8 mouse cellular contexts compared by ENCODE assay signal in genomic region chr1:105880555-105881304, GRCm38 (mm10).
DNase-seq lines count a peak whose midpoint lies in the region; ATAC-seq and TF ChIP-seq lines count a peak whose summit lies in the region.

No protein-coding gene starts in this region.

- peak overlapping the region; percentile 42 for H3K4me2 ChIP-seq in kidney, embryonic 16.5 days (replicated peaks; ENCODE audit: low read depth, low read length)
- peak overlapping the region; percentile 33; the same call in 1 of the 2 replicates for H3K4me2 ChIP-seq in liver, postnatal 0 days (ENCODE audit: low read depth, low read length)

- H3K27ac ChIP-seq in kidney, embryonic 16.5 days (ENCODE audit: low read length) = no peak overlapping the region
- no peak overlapping the region for H3K27ac ChIP-seq in liver, postnatal 0 days (ENCODE audit: low read depth)

- no peaks in the 10 kb centered on the region for H3K4me1 ChIP-seq in kidney, embryonic 16.5 days (ENCODE audit: insufficient read depth, low read length)
- H3K4me1 ChIP-seq in liver, postnatal 0 days (ENCODE audit: insufficient read depth) = peaks cover 3% of the 10 kb centered on the region; the same call in 1 of the 2 replicates

- peak; percentile 51 for TF ChIP-seq CTCF in liver, postnatal 0 days (IDR thresholded peaks at IDR 0.05; ENCODE audit: low read depth)

- ATAC-seq in kidney, embryonic 16.5 days (ENCODE audit: low FRiP score, low TSS enrichment) = peak; percentile 86
- peak; percentile 88 to 92 for ATAC-seq in hematopoietic stem cell, adult 5-6 weeks (replicated peaks in 1 of 2; ENCODE audit: insufficient read depth in 1 of 2, low FRiP score in 2 of 2, low TSS enrichment in 1 of 2, low read depth in 1 of 2, poor library complexity in 2 of 2, severe bottlenecking in 2 of 2)
- no peak for ATAC-seq in liver, postnatal 0 days

- no peak for DNase-seq in kidney, postnatal 14 days
- peak; percentile 16 for DNase-seq in embryo, embryonic 11.5 days (ENCODE audit: low read depth, low spot score)
- peak; percentile 45 for DNase-seq in liver, postnatal 0 days
- DNase-seq in spleen, adult 18-20 months = no peak
- no peak for DNase-seq in frontal cortex, postnatal 36 days (ENCODE audit: low spot score in 2 of 2)
- no peak for DNase-seq in right cerebral cortex, postnatal 36 days (ENCODE audit: low spot score in 2 of 2)

- no peak overlapping the region for H3K9ac ChIP-seq in kidney, embryonic 16.5 days (replicated peaks; ENCODE audit: low read length)
- no peak overlapping the region for H3K9ac ChIP-seq in liver, postnatal 0 days (replicated peaks)

- no peaks in the 10 kb centered on the region for H3K36me3 ChIP-seq in kidney, embryonic 16.5 days (ENCODE audit: insufficient read depth, low read length)
- H3K36me3 ChIP-seq in liver, postnatal 0 days (replicated peaks; ENCODE audit: insufficient read depth, low read length) = no peaks in the 10 kb centered on the region

- no peaks in the 10 kb centered on the region for H3K9me3 ChIP-seq in kidney, embryonic 16.5 days (ENCODE audit: low read length)
- no peaks in the 10 kb centered on the region for H3K9me3 ChIP-seq in liver, postnatal 0 days (ENCODE audit: low read length)

- no peak for TF ChIP-seq EP300 in liver, postnatal 0 days (IDR thresholded peaks at IDR 0.05; ENCODE audit: low read depth)

- H3K27me3 ChIP-seq in kidney, embryonic 16.5 days (ENCODE audit: insufficient read depth, low read length) = no peaks in the 10 kb centered on the region
- no peaks in the 10 kb centered on the region for H3K27me3 ChIP-seq in liver, postnatal 0 days (ENCODE audit: insufficient read depth, low read length)

- peak overlapping the region; percentile 16 for H3K4me3 ChIP-seq in kidney, embryonic 16.5 days (ENCODE audit: low read length)
- no peak overlapping the region for H3K4me3 ChIP-seq in liver, postnatal 0 days (ENCODE audit: low read depth, low read length)

- WGBS in kidney, embryonic 16.5 days = 15% methylated on average over 25 of the region's 25 CpGs
- WGBS in liver, postnatal 0 days (ENCODE audit: insufficient replicate concordance) = 32% methylated on average over 25 of the region's 25 CpGs

Comparison
In these comparisons a context has a peak if more than half of its experiments do, and no peak if none do; other contexts are left out.
1. DNase-seq: peak in embryo, embryonic 11.5 days (single experiment) and liver, postnatal 0 days (single experiment); none in kidney, postnatal 14 days (single experiment), spleen, adult 18-20 months (0 of 2), frontal cortex, postnatal 36 days (0 of 2) and right cerebral cortex, postnatal 36 days (0 of 2).